Mouse (Mus musculus) adrenal gland, postnatal 0 days (tissue): ENCODE results near the gene Vmn1r231. TPM values are rescaled to one million over a fixed set of nuclear protein-coding genes. Genes with fewer than 3 reads are reported as not detected.

Experiments used
- polyA plus RNA-seq: library from polyadenylated mRNA; unstranded; fragments of >200 nt; fragmentation: Nextera tagmentation; extraction: Ambion mirVana; gene quantifications from 2 replicates; pipeline ENCODE4 v1.2.1, GENCODE M21; 2015

The Vmn1r231 gene
- polyA plus RNA-seq = not detected in 2 replicates

DNA sequence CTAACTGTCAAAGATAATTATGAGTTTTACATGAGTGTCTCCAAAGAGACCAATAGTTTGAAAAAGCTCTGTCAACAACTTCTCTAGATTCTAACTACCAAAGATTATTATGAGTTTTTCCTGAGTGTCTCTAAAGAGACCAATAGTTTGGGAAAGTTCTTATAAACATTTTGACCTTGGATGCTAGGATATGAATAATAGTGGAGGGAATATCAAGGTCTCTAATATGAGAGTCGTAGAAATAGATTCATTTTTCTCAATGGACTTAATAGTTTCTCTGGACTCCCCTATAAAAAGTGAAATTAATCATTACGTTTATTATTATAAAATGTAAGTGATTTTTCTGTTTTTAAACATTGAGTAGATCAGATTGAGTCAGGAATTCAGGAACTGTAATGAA is at the start of gene Vmn1r231:
Gene Vmn1r231 (minus strand): TSS at position 101 of the 400 bp plus-strand sequence.

GRCm38 (mm10) chr17:20944985-20945891 is 40.3 kb upstream of the Vmn1r231 start, which contains the start of gene Ppp2r1a:
TSS of gene Ppp2r1a (plus strand) at chr17:20945311.

DNA sequence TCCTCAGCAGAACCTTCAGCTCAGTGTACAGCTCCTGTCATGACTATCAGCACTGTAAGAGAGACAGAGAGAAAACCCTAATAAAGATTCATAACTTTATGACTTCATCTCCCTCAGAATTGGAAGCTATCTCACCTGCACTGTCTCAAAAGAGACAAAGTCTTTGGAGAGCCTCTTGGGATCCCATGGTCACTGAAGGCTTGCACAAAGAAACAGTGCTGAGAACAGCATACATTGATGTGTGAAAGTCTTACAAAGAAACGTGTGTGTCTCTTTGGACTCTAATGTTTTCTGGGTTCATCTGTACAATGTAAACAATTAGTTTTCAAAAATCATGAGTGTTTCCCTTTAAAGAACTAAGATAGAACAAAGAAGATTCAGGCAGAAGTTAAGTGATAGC is 14.7 kb upstream of the Vmn1r231 start, which contains the start of gene Vmn1r232:
Gene Vmn1r232 (minus strand): TSS at position 101 of the 400 bp plus-strand sequence.

DNA sequence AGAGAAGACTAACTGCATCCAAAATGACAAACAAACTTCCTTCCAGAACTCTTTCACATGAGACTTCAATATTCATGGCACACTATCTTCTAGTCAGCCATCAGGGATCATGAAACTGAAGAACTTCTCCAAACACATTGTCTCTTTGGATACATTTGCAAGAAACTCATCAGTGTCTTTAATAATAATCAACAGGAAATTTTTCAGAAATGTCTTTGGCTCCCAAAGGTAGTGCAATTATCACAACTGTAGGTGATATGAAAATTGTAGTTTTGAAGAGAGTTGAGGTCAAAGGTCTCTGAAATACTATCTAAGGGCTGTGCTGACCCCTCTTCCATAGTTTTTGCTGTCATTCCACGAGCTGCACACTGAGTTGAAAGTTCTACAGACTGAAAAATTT is 64.7 kb downstream of the Vmn1r231 start, which contains the start of gene Vmn1r230:
Gene Vmn1r230 (plus strand): TSS at position 301 of the 400 bp plus-strand sequence.

Other genes starting within 250 kb of the Vmn1r231 start
- not detected in 2 replicates for gene Vmn1r226, start 222.2 kb downstream of the Vmn1r231 start, polyA plus RNA-seq
- not detected in 2 replicates for gene Vmn1r227, start 175.2 kb downstream of the Vmn1r231 start, polyA plus RNA-seq
- not detected in 2 replicates for gene Vmn1r228, start 118.9 kb downstream of the Vmn1r231 start, polyA plus RNA-seq
- not detected in 2 replicates for gene Vmn1r229, start 93.5 kb downstream of the Vmn1r231 start, polyA plus RNA-seq
- gene Vmn1r230, start 64.6 kb downstream of the Vmn1r231 start, polyA plus RNA-seq = not detected in 2 replicates
- not detected in 2 replicates for gene Vmn1r232, start 14.6 kb upstream of the Vmn1r231 start, polyA plus RNA-seq
- 253 and 297 TPM in 2 replicates for gene Ppp2r1a, start 40.2 kb upstream of the Vmn1r231 start, polyA plus RNA-seq
- gene Vmn1r233, start 91.4 kb upstream of the Vmn1r231 start, polyA plus RNA-seq = not detected in 2 replicates
- gene Zfp160, start 103.8 kb upstream of the Vmn1r231 start, polyA plus RNA-seq = 10.3 and 10.5 TPM in 2 replicates